28 mouse cellular contexts compared by ENCODE assay signal in the genomic region with DNA sequence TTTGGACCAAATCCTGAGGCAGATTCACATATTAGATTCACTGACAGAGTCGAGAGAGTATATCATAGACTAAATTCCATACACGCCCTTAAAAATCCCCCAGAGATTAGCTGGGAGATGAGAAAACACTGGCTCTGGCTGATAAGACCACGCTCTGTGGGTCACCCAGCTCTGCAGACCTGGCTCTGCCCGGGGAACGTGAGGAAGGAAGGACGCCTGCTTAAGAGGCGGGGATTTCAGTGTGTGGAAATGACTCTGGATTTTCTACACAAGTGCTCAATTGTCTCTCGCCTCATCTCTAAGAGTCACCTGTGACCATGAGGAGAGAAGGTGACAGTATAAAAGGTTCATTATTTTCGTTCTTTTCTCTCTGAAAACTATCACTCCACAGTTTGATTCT. TPM values are rescaled to one million over a fixed set of nuclear protein-coding genes. Genes with fewer than 3 reads are reported as not detected.
"Had no signal": no experiment of that assay in that cellular context is flagged by ENCODE, and none has a peak within 500 bp of the region (broad histone marks: within the 10 kb centered on the region; RNA-seq: fewer than 3 reads in every experiment).

No protein-coding gene starts in this region.

- H3K4me3 ChIP-seq: layer of hippocampus, adult 2 months; limb, embryonic 12.5 days; limb, embryonic 15.5 days; midbrain, embryonic 10.5 days; midbrain, embryonic 13.5 days; myocyte; neural tube, embryonic 13.5 days had no signal

- ATAC-seq: liver, postnatal 0 days; lung, postnatal 0 days; midbrain, embryonic 13.5 days; midbrain, embryonic 16.5 days had no signal

- H3K9me3 ChIP-seq: limb, embryonic 15.5 days; midbrain, embryonic 13.5 days; neural tube, embryonic 13.5 days had no signal

- H3K27ac ChIP-seq: layer of hippocampus, adult 2 months; limb, embryonic 12.5 days; limb, embryonic 15.5 days; liver, embryonic 14.5 days; midbrain, embryonic 10.5 days; midbrain, embryonic 13.5 days; neural tube, embryonic 13.5 days; stomach, postnatal 0 days had no signal

- H3K36me3 ChIP-seq: limb, embryonic 12.5 days; limb, embryonic 15.5 days; midbrain, embryonic 10.5 days; midbrain, embryonic 13.5 days; neural tube, embryonic 13.5 days had no signal

- H3K9ac ChIP-seq: limb, embryonic 12.5 days; limb, embryonic 15.5 days; liver, embryonic 14.5 days; liver, postnatal 0 days; lung, embryonic 14.5 days; midbrain, embryonic 13.5 days; neural tube, embryonic 13.5 days had no signal

- H3K4me2 ChIP-seq: limb, embryonic 12.5 days; limb, embryonic 15.5 days; liver, embryonic 11.5 days; lung, embryonic 14.5 days; midbrain, embryonic 13.5 days; neural tube, embryonic 13.5 days had no signal

- DNase-seq: layer of hippocampus, adult 9-11 months; liver, postnatal 0 days; lung, embryonic 14.5 days; right cerebral cortex, adult 18-20 months; right cerebral cortex, postnatal 14 days; right cerebral cortex, postnatal 4 days; thymus, adult 2 months; thymus, postnatal 25 days had no signal

- H3K4me1 ChIP-seq: limb, embryonic 12.5 days; limb, embryonic 15.5 days; midbrain, embryonic 10.5 days; midbrain, embryonic 13.5 days; neural tube, embryonic 13.5 days had no signal

- H3K27me3 ChIP-seq: limb, embryonic 12.5 days; limb, embryonic 15.5 days; midbrain, embryonic 13.5 days; neural tube, embryonic 13.5 days had no signal

RNA-seq across cellular contexts. Expression of a gene that starts 26.1 kb away (rescaled TPM):
- total RNA-seq: layer of hippocampus, adult 2 months; layer of hippocampus, postnatal 25 days; left cerebral cortex, adult 18-20 months; left cerebral cortex, postnatal 10 days; left cerebral cortex, postnatal 36 days; monocyte, adult 5-6 weeks had no signal
- polyA plus RNA-seq: kidney, embryonic 16.5 days; large intestine, adult 2 months; limb, embryonic 12.5 days; limb, embryonic 15.5 days; liver, embryonic 11.5 days; liver, embryonic 14.5 days; liver, postnatal 0 days; lung, embryonic 14.5 days; lung, postnatal 0 days; midbrain, embryonic 10.5 days; midbrain, embryonic 13.5 days; midbrain, embryonic 16.5 days; neural tube, embryonic 13.5 days; stomach, embryonic 14.5 days; stomach, postnatal 0 days; thymus, adult 2 months had no signal
